Mouse (Mus musculus) midbrain, postnatal 0 days (tissue): ENCODE measurements around the gene Aox3. TPM values are rescaled to one million over a fixed set of nuclear protein-coding genes. Genes with fewer than 3 reads are reported as not detected.
A peak's percentile ranks its signal among the peaks of the same experiment; 100 is the strongest.

Experiments used
- ATAC-seq: fragments of 200-750 bp; cut with Nextera tagmentation; 2 replicates; pipeline ENCODE4 v1.8.0; 2017; ENCODE audit warnings: moderate number of reproducible peaks, mild to moderate bottlenecking, moderate TSS enrichment, moderate library complexity; ENCODE audit not compliant: low FRiP score
- DNase-seq: peaks from one replicate; pipeline ENCODE4 v3.0.0-alpha.2; 2015; ENCODE audit warnings: low spot score
- H3K27ac ChIP-seq: fragments of 300-500 bp; sonication (generic); 2 replicates; pipeline ENCODE4 v1.5.1; 2014; ENCODE audit warnings: low read depth, mild to moderate bottlenecking, low read length, mixed read lengths
- H3K27me3 ChIP-seq: fragments of 300-500 bp; sonication (generic); 2 replicates; pipeline ENCODE4 v1.6.1; 2014; ENCODE audit warnings: low read length, control low read depth, mixed read lengths; ENCODE audit not compliant: insufficient read depth
- H3K36me3 ChIP-seq: fragments of 300-500 bp; sonication (generic); 2 replicates; pipeline ENCODE4 v1.6.1; 2014; ENCODE audit warnings: low read length, control low read depth, mixed read lengths; ENCODE audit not compliant: insufficient read depth
- H3K4me1 ChIP-seq: fragments of 300-500 bp; sonication (generic); 2 replicates; pipeline ENCODE4 v1.6.1; 2014; ENCODE audit warnings: mild to moderate bottlenecking, control low read depth, antibody characterized with exemption, low read length, mixed read lengths; ENCODE audit not compliant: insufficient read depth
- H3K4me2 ChIP-seq: fragments of 300-500 bp; sonication (generic); 2 replicates; pipeline ENCODE4 v1.6.1; 2014; ENCODE audit warnings: low read depth, mild to moderate bottlenecking, low read length, mixed read lengths; ENCODE audit not compliant: poor library complexity, severe bottlenecking
- H3K4me3 ChIP-seq: fragments of 300-500 bp; sonication (generic); 2 replicates; pipeline ENCODE4 v1.5.1; 2014; ENCODE audit warnings: low read depth, mild to moderate bottlenecking, low read length, moderate library complexity
- H3K9ac ChIP-seq: fragments of 300-500 bp; sonication (generic); replicated peaks from 2 replicates; pipeline ENCODE4 v1.6.1; 2014; ENCODE audit warnings: mild to moderate bottlenecking, low read length, moderate library complexity, mixed read lengths; ENCODE audit not compliant: poor library complexity, severe bottlenecking
- H3K9me3 ChIP-seq: fragments of 300-500 bp; sonication (generic); 2 replicates; pipeline ENCODE4 v1.6.1; 2016; ENCODE audit warnings: low read length, control low read depth
- CTCF ChIP-seq: IDR thresholded peaks from 2 replicates; pipeline ENCODE4 v1.5.1; 2016; ENCODE audit warnings: antibody characterized with exemption, mild to moderate bottlenecking
- WGBS: fragments of 180-500 bp; shearing (Covaris S2); extraction: QIAGEN DNeasy Blood & Tissue Kit; methylation state at CpG from one replicate; pipeline ENCODE4 v1.1.7; 2014; 5-methylcytosine and 5-hydroxymethylcytosine counted together
- polyA plus RNA-seq: library from polyadenylated mRNA; unstranded; fragments of >200 nt; fragmentation: Nextera tagmentation; extraction: Ambion mirVana; gene quantifications from 2 replicates; pipeline ENCODE4 v1.2.1, GENCODE M21; 2015
- total RNA-seq: library from RNA; depleted of rRNA; stranded (reverse); fragments of >200 nt; gene quantifications from 2 replicates; pipeline ENCODE4 v1.2.3, GENCODE M21; 2014

Aox3 gene
- total and polyA plus RNA-seq, 2 experiments from 2014 or later, result 0.12 TPM; not detected in 1

GRCm38 (mm10) chr1:58212805-58213204 is 99.9 kb downstream of the Aox3 start:
- DNase-seq (no peak), ATAC-seq (no peak)
- H3K4me2 ChIP-seq, result no peak overlapping the region
- no peaks in the 10 kb centered on the region for H3K36me3 ChIP-seq
- no peak overlapping the region for H3K4me3 ChIP-seq
- no peaks in the 10 kb centered on the region for H3K27me3 ChIP-seq
- no peak overlapping the region for H3K9ac ChIP-seq
- TF ChIP-seq CTCF, result no peak
- H3K4me1 ChIP-seq, result no peaks in the 10 kb centered on the region
- 89% methylated on average over 7 of the region's 7 CpGs for WGBS
- no peaks in the 10 kb centered on the region for H3K9me3 ChIP-seq
- H3K27ac ChIP-seq, result no peak overlapping the region

- no peak overlapping the region for H3K4me3 ChIP-seq
- H3K27ac ChIP-seq, result no peak overlapping the region
- 88% methylated on average over 5 of the region's 5 CpGs for WGBS
- TF ChIP-seq CTCF, result no peak
- H3K27me3 ChIP-seq, result no peaks in the 10 kb centered on the region
- DNase-seq, result no peak
- no peak overlapping the region for H3K4me2 ChIP-seq
- H3K36me3 ChIP-seq, result no peaks in the 10 kb centered on the region
- H3K9me3 ChIP-seq, result no peaks in the 10 kb centered on the region
- H3K9ac ChIP-seq, result no peak overlapping the region
- H3K4me1 ChIP-seq, result no peaks in the 10 kb centered on the region
- ATAC-seq, result no peak
Observed at GRCm38 (mm10) chr1:58213838-58214237, 100.9 kb downstream of the Aox3 start.

GRCm38 (mm10) chr1:58215353-58215752 is 102.4 kb downstream of the Aox3 start:
- WGBS, result 92% methylated on average over 4 of the region's 4 CpGs
- Histone ChIP-seq H3K9me3 (no peaks in the 10 kb centered on the region), H3K4me3 (no peak overlapping the region), H3K4me2 (no peak overlapping the region), H3K9ac (no peak overlapping the region), H3K27me3 (no peaks in the 10 kb centered on the region), H3K36me3 (no peaks in the 10 kb centered on the region), H3K27ac (no peak overlapping the region), H3K4me1 (no peaks in the 10 kb centered on the region)
- ATAC-seq (peak; percentile 54; the same call in 1 of the 2 replicates), DNase-seq (no peak)
- TF ChIP-seq CTCF, result no peak

GRCm38 (mm10) chr1:58215956-58216532 is 103.1 kb downstream of the Aox3 start:
- no peak for DNase-seq
- H3K9me3 ChIP-seq, result no peaks in the 10 kb centered on the region
- no peak for TF ChIP-seq CTCF
- no peak overlapping the region for H3K4me3 ChIP-seq
- 73% methylated on average over 7 of the region's 7 CpGs for WGBS
- no peak overlapping the region for H3K27ac ChIP-seq
- H3K27me3 ChIP-seq, result no peaks in the 10 kb centered on the region
- H3K36me3 ChIP-seq, result no peaks in the 10 kb centered on the region
- no peak for ATAC-seq
- no peak overlapping the region for H3K9ac ChIP-seq
- no peak overlapping the region for H3K4me2 ChIP-seq
- H3K4me1 ChIP-seq, result no peaks in the 10 kb centered on the region

GRCm38 (mm10) chr1:58221070-58221469 is 108.1 kb downstream of the Aox3 start:
- Histone ChIP-seq H3K4me2 (no peak overlapping the region), H3K27me3 (no peaks in the 10 kb centered on the region), H3K9ac (no peak overlapping the region), H3K27ac (no peak overlapping the region), H3K4me1 (no peaks in the 10 kb centered on the region), H3K4me3 (no peak overlapping the region), H3K9me3 (no peaks in the 10 kb centered on the region), H3K36me3 (no peaks in the 10 kb centered on the region)
- DNase-seq (no peak), ATAC-seq (no peak)
- TF ChIP-seq CTCF, result no peak
- 65% methylated on average over 6 of the region's 6 CpGs for WGBS

GRCm38 (mm10) chr1:58221879-58222278 is 108.9 kb downstream of the Aox3 start:
- 87% methylated on average over 5 of the region's 5 CpGs for WGBS
- no peak for TF ChIP-seq CTCF
- no peak overlapping the region for H3K4me2 ChIP-seq
- H3K9me3 ChIP-seq, result no peaks in the 10 kb centered on the region
- H3K4me3 ChIP-seq, result no peak overlapping the region
- H3K9ac ChIP-seq, result no peak overlapping the region
- H3K4me1 ChIP-seq, result no peaks in the 10 kb centered on the region
- H3K36me3 ChIP-seq, result no peaks in the 10 kb centered on the region
- H3K27ac ChIP-seq, result no peak overlapping the region
- DNase-seq, result peak; percentile 7
- H3K27me3 ChIP-seq, result no peaks in the 10 kb centered on the region
- ATAC-seq, result no peak
